Mouse (Mus musculus) ES-E14 (cell line): ENCODE results near the gene Gm5114. TPM values are rescaled to one million over a fixed set of nuclear protein-coding genes. Genes with fewer than 3 reads are reported as not detected.

Source experiments
- DNase-seq: peaks from one replicate; pipeline ENCODE4 v3.0.0-alpha.2; 2013; ENCODE audit warnings: low read depth, low spot score
- H3K27ac ChIP-seq: 2 replicates; pipeline ENCODE4 v1.5.1; 2012; ENCODE audit warnings: low read depth, mild to moderate bottlenecking, low read length, moderate library complexity, mixed read lengths; ENCODE audit not compliant: poor library complexity, insufficient read depth, severe bottlenecking
- H3K36me3 ChIP-seq: 2 replicates; pipeline ENCODE4 v1.6.1; 2012; ENCODE audit warnings: mild to moderate bottlenecking, low read length, moderate library complexity, mixed read lengths; ENCODE audit not compliant: control insufficient read depth, poor library complexity, insufficient read depth, severe bottlenecking
- H3K4me1 ChIP-seq, 2 experiments: fragments of 150-350 bp in 1 of 2; sonication (generic) in 1 of 2; 2 replicates each; pipeline ENCODE4 v1.6.1; 2012; ENCODE audit warnings: low read length in 2 of 2, mild to moderate bottlenecking in 1 of 2, mixed read lengths in 1 of 2; ENCODE audit not compliant: control insufficient read depth in 2 of 2, insufficient read depth in 2 of 2, poor library complexity in 1 of 2
- H3K4me3 ChIP-seq, 2 experiments: fragments of 150-350 bp in 1 of 2; sonication (generic) in 1 of 2; 2 replicates each; pipeline ENCODE4 v1.5.1; 2012; ENCODE audit warnings: low read length in 2 of 2, low read depth in 1 of 2, mild to moderate bottlenecking in 1 of 2, mixed read lengths in 1 of 2; ENCODE audit not compliant: insufficient read depth in 1 of 2, poor library complexity in 1 of 2, severe bottlenecking in 1 of 2
- H3K9ac ChIP-seq: 2 replicates; pipeline ENCODE4 v1.6.1; 2012; ENCODE audit warnings: low read depth, mild to moderate bottlenecking, low read length, mixed read lengths; ENCODE audit not compliant: poor library complexity, insufficient read depth, severe bottlenecking
- H3K9me3 ChIP-seq: fragments of 150-350 bp; sonication (generic); 2 replicates; pipeline ENCODE4 v1.6.1; 2012; ENCODE audit warnings: low read depth, mild to moderate bottlenecking, low read length; ENCODE audit not compliant: control insufficient read depth, insufficient read depth
- CHD2 ChIP-seq: IDR thresholded peaks from 2 replicates; pipeline ENCODE4 v1.6.1; 2014; ENCODE audit warnings: mild to moderate bottlenecking, low read depth, low read length, inconsistent platforms
- HCFC1 ChIP-seq: IDR thresholded peaks from 2 replicates; pipeline ENCODE4 v1.6.1; 2012; ENCODE audit warnings: low read length, inconsistent platforms, borderline replicate concordance; ENCODE audit not compliant: insufficient read depth
- MAFK ChIP-seq: IDR thresholded peaks from 2 replicates; pipeline ENCODE4 v1.6.1; 2014; ENCODE audit warnings: mild to moderate bottlenecking, low read depth, low read length, inconsistent platforms; ENCODE audit not compliant: insufficient read depth
- ZC3H11A ChIP-seq: IDR thresholded peaks from 2 replicates; pipeline ENCODE4 v1.6.1; 2012; ENCODE audit warnings: low read depth, mild to moderate bottlenecking, inconsistent platforms, low read length, borderline replicate concordance
- ZNF384 ChIP-seq: IDR thresholded peaks from 2 replicates; pipeline ENCODE4 v1.6.1; 2012; ENCODE audit warnings: low read depth, low read length, inconsistent platforms
- in situ Hi-C, 2 experiments: fragments of 600-800 bp; cut with MboI; formaldehyde crosslinking; loops; one replicate each; pipeline ENCODE4 v1.15.1; 2025; ENCODE audit warnings: low sequenced_read_pairs in 2 of 2, inconsistent platforms in 1 of 2; ENCODE audit not compliant: unreplicated experiment in 2 of 2
- total RNA-seq: library from RNA; depleted of rRNA; stranded (reverse); fragments of 300-350 nt; gene quantifications from 2 replicates; pipeline ENCODE4 v1.2.3, GENCODE M21; 2012; rRNA removed

Gene Gm5114
- total RNA-seq, 1 experiment, result 0.09 TPM

DNA sequence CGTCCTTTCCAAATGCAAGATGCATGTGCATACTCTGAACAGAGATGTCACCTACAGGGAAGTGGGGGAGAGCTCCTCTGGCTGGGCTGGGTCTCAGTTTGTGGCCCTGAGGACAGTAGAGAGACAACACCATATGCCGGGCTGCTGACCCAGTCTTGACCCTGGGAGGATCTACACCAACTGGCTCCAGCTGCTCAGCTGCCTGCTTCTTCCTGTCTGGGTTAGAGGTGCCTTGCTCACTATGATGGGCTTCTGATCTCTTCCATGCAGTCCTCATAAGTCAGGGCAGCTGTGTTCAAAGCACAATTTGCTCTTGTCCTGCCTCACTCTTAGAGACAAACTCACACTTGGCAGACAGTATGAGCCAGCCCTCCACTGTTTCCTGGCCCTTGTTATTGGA is 28.3 kb upstream of the Gm5114 start:
- in situ Hi-C loops, result no loop called here
- TF ChIP-seq ZC3H11A (no peak), MAFK (no peak), ZNF384 (no peak), CHD2 (no peak), HCFC1 (no peak)
- H3K36me3 ChIP-seq, result no peaks in the 10 kb centered on the region
- H3K9ac ChIP-seq, result no peak overlapping the region
- H3K9me3 ChIP-seq, result no peaks in the 10 kb centered on the region
- H3K27ac ChIP-seq, result no peak overlapping the region; the same call in 1 of the 2 replicates
- peaks cover 4 to 8% of the 10 kb centered on the region in 2 experiments; a peak in 2 of 4 replicates for H3K4me1 ChIP-seq
- no peak for DNase-seq
- H3K4me3 ChIP-seq, result no peak overlapping the region

DNA sequence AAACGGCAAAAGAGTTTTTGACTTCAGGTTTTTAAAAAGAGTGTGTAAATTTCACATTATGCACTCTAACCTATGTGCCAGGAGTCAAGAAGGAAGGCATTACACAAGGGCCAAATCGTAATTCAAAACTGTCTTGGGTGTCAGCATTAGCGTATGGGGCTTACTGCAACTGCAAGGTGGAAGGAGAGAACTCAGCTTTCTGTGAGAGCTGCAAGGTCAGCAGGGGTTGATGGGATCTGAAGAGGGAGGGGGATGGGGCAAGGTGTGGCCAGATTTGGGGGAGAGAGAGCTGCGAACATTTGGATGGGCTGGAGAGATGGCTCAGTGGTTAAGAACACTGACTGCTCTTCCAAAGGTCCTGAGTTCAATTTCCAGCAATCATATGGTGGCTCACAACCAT is 27.4 kb upstream of the Gm5114 start:
- Histone ChIP-seq H3K9ac (no peak overlapping the region), H3K27ac (no peak overlapping the region), H3K9me3 (0 out of 2 replicates have a peak, but pooled peaks cover 2% of the 10 kb centered on the region), H3K4me3 (no peak overlapping the region), H3K36me3 (no peaks in the 10 kb centered on the region), H3K4me1 (peaks cover 2 to 6% of the 10 kb centered on the region in 2 experiments; a peak in 1 of 4 replicates)
- no peak for DNase-seq
- in situ Hi-C loops, result no loop called here
- TF ChIP-seq HCFC1 (no peak), CHD2 (no peak), ZC3H11A (no peak), MAFK (no peak), ZNF384 (no peak)

Other genes starting within 250 kb of the Gm5114 start
- gene Zfp619, start 104.6 kb upstream of the Gm5114 start, total RNA-seq, result 3.7 and 4.2 TPM in 2 replicates